Mouse (Mus musculus) megakaryocyte, embryonic 14.5 days (primary cell): ENCODE data around the gene Krt34. TPM values are rescaled to one million over a fixed set of nuclear protein-coding genes. Genes with fewer than 3 reads are reported as not detected.

Experiments used
- H3K27me3 ChIP-seq: replicated peaks from 2 replicates; pipeline ENCODE3; 2012; ENCODE audit warnings: inconsistent platforms
- H3K36me3 ChIP-seq: replicated peaks from 2 replicates; pipeline ENCODE3; 2012; ENCODE audit warnings: low read length, inconsistent platforms, mixed read lengths
- H3K4me1 ChIP-seq: 2 replicates; pipeline ENCODE4 v1.6.1; 2012; ENCODE audit warnings: inconsistent platforms
- H3K4me3 ChIP-seq: replicated peaks from 2 replicates; pipeline ENCODE3; 2012; ENCODE audit warnings: moderate library complexity, mild to moderate bottlenecking, inconsistent platforms
- H3K9me3 ChIP-seq: 2 replicates; pipeline ENCODE4 v1.6.1; 2012; ENCODE audit warnings: inconsistent platforms
- FLI1 ChIP-seq: IDR thresholded peaks from 2 replicates; pipeline ENCODE4 v1.6.1; 2012; ENCODE audit warnings: low read length, inconsistent platforms, mixed read lengths
- GATA1 ChIP-seq: IDR thresholded peaks from 3 replicates; pipeline ENCODE4 v1.6.1; 2012; ENCODE audit warnings: mixed read lengths, low read length, inconsistent platforms, borderline replicate concordance
- polyA plus RNA-seq: library from polyadenylated mRNA; stranded (reverse); fragments of >175 nt; gene quantifications from 2 replicates; pipeline ENCODE4 v1.2.3, GENCODE M21; 2012; ENCODE audit warnings: low replicate concordance; ENCODE audit not compliant: insufficient read depth

The Krt34 gene
- polyA plus RNA-seq, 1 experiment: not detected

DNA sequence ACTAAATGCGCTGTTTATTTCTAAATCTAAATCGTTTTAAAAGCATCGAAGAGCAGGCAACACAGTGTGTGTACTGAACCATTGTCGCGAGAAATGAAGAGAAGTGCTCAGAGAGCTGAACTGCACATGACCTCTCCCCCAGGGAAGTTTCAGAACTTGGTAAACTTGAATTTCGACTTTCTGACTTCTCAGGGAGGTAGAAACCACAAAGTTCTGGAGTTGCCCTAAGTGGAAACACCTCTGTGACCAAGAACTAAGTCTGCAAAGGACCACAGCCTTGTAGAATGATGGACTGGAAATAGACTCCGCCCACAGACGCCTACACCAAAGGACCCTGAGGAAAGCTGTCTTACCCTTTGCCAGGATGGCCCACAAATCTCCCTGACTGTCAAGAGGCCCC lies 35.4 kb downstream of the Krt34 start:
- Histone ChIP-seq H3K36me3 (no peaks in the 10 kb centered on the region), H3K4me1 (no peaks in the 10 kb centered on the region), H3K9me3 (peaks cover 3% of the 10 kb centered on the region; the same call in 1 of the 2 replicates), H3K4me3 (no peak overlapping the region), H3K27me3 (no peaks in the 10 kb centered on the region)
- TF ChIP-seq GATA1 (no peak), FLI1 (no peak)

DNA sequence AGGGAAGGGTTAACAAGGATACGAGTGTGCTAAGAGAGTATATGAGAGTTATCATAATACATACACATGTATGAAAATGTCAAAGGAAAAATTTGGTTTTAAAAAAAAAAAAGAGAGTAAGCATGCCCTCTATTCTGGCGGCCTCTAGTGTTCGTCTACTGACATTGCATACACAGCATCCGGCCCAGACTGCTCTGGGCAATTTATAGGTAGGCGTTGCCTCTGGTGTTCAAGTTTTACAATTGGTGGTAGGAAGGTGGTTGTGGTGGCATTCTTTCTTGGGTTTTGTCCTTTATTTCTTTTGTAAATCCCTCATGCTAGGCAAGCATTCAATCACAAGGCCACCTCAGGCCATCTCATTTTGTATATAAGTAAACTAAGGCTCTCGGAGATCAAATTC lies 36.5 kb downstream of the Krt34 start:
- H3K36me3 ChIP-seq: no peaks in the 10 kb centered on the region
- H3K4me1 ChIP-seq: no peaks in the 10 kb centered on the region
- H3K9me3 ChIP-seq: peaks cover 3% of the 10 kb centered on the region; the same call in 1 of the 2 replicates
- no peak overlapping the region for H3K4me3 ChIP-seq
- TF ChIP-seq FLI1 (no peak), GATA1 (no peak)
- no peaks in the 10 kb centered on the region for H3K27me3 ChIP-seq

DNA sequence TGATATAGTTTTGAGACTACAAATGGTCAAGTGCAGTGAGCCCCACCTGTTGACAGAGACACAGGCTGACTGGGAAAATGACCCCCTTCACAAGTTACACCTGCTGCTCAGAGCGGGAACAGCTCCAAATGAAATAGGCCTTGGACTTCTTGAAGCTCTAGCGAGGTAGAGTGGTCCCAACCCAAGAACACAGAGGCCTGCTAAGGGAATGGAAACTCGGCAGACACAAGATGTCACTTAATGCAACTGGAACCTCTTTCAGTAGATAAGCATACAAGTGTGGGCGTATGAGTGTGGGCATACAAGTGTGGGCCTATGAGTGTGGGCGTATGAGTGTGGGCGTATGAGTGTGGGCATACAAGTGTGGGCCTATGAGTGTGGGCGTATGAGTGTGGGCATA lies 42.3 kb downstream of the Krt34 start:
- Histone ChIP-seq H3K27me3 (peaks cover 2% of the 10 kb centered on the region), H3K4me1 (no peaks in the 10 kb centered on the region), H3K36me3 (no peaks in the 10 kb centered on the region), H3K9me3 (peaks cover 3% of the 10 kb centered on the region; the same call in 1 of the 2 replicates), H3K4me3 (no peak overlapping the region)
- TF ChIP-seq FLI1 (no peak), GATA1 (no peak)

DNA sequence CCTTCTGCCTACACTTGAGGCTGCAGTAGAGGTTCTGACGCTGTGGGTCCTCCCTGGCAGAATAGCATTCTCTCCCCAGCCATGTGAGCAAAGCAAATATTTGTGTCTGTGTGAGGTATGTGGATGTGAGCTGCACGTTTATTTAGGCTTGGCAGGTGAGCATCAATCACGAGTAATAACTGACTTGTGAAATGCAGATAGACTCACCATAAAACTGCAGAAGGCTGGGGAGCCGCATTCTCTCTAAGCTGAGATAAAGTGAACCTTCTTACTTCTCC lies 47.0 kb downstream of the Krt34 start:
- Histone ChIP-seq H3K9me3 (no peaks in the 10 kb centered on the region), H3K4me3 (no peak overlapping the region), H3K27me3 (peaks cover 15% of the 10 kb centered on the region), H3K4me1 (no peaks in the 10 kb centered on the region), H3K36me3 (no peaks in the 10 kb centered on the region)
- TF ChIP-seq FLI1 (no peak), GATA1 (no peak)

DNA sequence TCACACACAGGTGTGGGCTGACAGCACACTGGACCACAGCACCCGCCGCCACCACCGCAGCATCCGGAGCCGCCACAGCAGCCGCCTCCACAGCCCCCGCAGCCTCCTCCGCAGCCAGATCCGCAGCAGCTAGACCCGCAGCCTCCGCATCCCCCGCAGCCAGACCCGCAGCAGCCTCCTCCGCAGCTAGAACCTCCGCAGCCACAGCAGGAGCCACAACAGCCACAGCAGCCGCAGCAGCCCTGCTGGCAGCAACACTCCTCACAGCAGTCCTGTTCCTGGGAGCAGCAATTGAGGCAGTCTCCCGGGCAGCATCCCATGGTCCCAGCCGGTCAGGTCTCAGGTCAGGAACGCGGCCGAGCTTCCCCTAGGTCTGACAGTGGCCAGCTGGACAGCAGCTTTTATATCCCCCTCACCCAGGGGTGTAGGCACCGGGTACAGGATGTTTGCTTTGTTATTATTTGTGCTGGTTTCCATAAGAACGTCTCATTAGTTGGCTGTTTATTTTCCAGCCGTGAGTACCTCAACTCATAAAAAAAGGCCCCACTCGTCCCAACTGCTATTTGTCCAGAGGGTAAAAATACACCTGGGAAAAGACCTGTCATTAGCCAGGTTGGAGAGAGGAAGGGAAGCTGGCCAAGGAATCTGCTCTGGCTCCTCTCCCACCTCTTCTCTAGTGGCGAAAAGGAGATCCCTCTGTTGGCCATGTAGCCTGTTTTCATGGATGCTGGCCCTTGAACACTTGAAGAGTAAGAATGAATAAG lies 47.6 kb downstream of the Krt34 start, which contains the start of gene Krtap17-1:
Gene Krtap17-1, minus strand, starts transcription at position 375 of the 764 bp plus-strand sequence.
- no peak for TF ChIP-seq GATA1
- TF ChIP-seq FLI1: no peak
- Histone ChIP-seq H3K27me3 (peaks cover 15% of the 10 kb centered on the region), H3K4me1 (no peaks in the 10 kb centered on the region), H3K4me3 (no peak within 1 kb of the TSS), H3K36me3 (no peaks in the 10 kb centered on the region), H3K9me3 (no peaks in the 10 kb centered on the region)

DNA sequence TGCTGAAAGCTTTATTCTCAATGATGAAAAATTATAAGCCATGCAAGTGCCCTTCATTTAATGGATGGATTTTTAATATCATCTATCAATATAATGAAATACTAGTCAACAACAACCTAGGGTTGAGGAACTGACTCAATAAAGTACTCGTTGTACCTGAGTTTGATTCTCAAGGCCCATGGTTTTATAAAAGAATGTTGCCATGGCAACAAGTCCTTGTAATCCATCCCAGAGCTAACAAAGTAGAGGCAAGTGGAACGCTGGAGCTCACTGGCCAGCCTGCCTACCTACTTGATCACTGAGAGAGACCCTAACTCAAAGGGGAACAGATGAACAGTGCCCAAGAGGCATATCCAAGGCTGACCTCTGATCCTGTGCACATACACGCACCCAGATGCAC lies 50.8 kb downstream of the Krt34 start:
- Histone ChIP-seq H3K4me1 (no peaks in the 10 kb centered on the region; the same call in 1 of the 2 replicates), H3K4me3 (no peak overlapping the region), H3K9me3 (no peaks in the 10 kb centered on the region), H3K36me3 (no peaks in the 10 kb centered on the region), H3K27me3 (peaks cover 17% of the 10 kb centered on the region)
- no peak for TF ChIP-seq FLI1
- no peak for TF ChIP-seq GATA1

DNA sequence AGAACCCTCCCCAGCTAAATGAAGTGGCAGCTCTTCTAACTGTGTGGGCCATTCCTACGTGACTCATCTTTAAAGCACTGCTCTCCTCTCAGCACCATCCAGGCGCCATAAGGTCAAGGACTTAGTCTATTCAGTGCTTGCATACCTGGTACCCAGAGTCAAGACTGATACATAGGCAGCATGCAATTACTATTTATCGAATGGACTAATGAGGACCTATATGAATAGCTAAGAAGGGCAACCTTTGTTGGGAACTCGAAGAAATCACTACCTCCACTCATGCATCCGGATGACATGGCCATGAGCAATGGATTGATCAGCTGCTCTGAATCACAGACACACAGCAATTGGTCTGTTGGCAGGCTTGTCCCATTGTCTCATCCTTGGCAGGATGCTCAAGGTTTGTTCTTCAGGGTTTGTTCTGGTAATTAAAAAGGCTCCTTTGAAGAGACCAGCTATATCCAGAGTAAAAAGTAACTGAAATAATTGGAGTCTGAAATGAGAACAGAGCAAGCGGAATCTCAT lies 51.4 kb downstream of the Krt34 start:
- H3K4me1 ChIP-seq: no peaks in the 10 kb centered on the region; the same call in 1 of the 2 replicates
- H3K9me3 ChIP-seq: no peaks in the 10 kb centered on the region
- H3K27me3 ChIP-seq: peaks cover 17% of the 10 kb centered on the region
- no peaks in the 10 kb centered on the region for H3K36me3 ChIP-seq
- no peak overlapping the region for H3K4me3 ChIP-seq
- TF ChIP-seq GATA1 (no peak), FLI1 (no peak)

DNA sequence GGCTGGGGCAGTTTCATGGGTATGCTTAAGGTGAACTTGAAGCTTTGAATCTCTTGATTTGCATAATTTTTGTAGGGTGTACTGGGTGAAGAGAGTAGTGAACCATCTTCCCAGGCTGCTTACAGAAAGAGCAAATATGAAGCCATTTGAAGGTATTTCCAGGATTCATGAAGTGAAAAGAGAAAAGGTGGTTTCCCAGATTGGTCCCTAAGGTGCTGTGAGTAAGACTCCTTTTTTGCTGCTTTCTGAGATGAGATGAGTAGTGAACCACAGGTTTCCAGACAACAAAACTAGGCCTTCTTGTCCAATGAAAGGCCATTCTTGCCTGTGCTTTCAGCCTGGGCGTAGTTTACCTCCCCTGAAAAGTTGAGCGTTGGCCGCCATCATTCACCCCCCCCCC lies 52.8 kb downstream of the Krt34 start:
- no peaks in the 10 kb centered on the region for H3K9me3 ChIP-seq
- H3K27me3 ChIP-seq: peaks cover 10% of the 10 kb centered on the region
- H3K36me3 ChIP-seq: no peaks in the 10 kb centered on the region
- no peaks in the 10 kb centered on the region; the same call in 1 of the 2 replicates for H3K4me1 ChIP-seq
- TF ChIP-seq GATA1: no peak
- TF ChIP-seq FLI1: no peak
- H3K4me3 ChIP-seq: no peak overlapping the region

Other genes starting within 250 kb of the Krt34 start
- gene Gm11596, start 248.1 kb downstream of the Krt34 start, polyA plus RNA-seq: not detected in 2 replicates
- not detected in 2 replicates for gene Gm11569, start 242.6 kb downstream of the Krt34 start, polyA plus RNA-seq
- not detected in 2 replicates for gene Gm11554, start 237.1 kb downstream of the Krt34 start, polyA plus RNA-seq
- gene Krtap4-13, start 231.7 kb downstream of the Krt34 start, polyA plus RNA-seq: not detected in 2 replicates
- gene Gm11564, start 225.9 kb downstream of the Krt34 start, polyA plus RNA-seq: not detected in 2 replicates
- not detected in 2 replicates for gene 2300003K06Rik, start 203.5 kb downstream of the Krt34 start, polyA plus RNA-seq
- gene Krtap4-16, start 189.9 kb downstream of the Krt34 start, polyA plus RNA-seq: not detected in 2 replicates
- gene Gm11568, start 183.6 kb downstream of the Krt34 start, polyA plus RNA-seq: not detected in 2 replicates
- not detected in 2 replicates for gene Gm11559, start 177.1 kb downstream of the Krt34 start, polyA plus RNA-seq
- not detected in 2 replicates for gene Krtap9-1, start 168.2 kb downstream of the Krt34 start, polyA plus RNA-seq
- gene Gm11567, start 162.4 kb downstream of the Krt34 start, polyA plus RNA-seq: not detected in 2 replicates
- not detected in 2 replicates for gene Krtap31-1, start 133.6 kb downstream of the Krt34 start, polyA plus RNA-seq
- not detected in 2 replicates for gene Gm11565, start 126.8 kb downstream of the Krt34 start, polyA plus RNA-seq
- gene Krtap31-2, start 105.3 kb downstream of the Krt34 start, polyA plus RNA-seq: not detected in 2 replicates
- gene Krtap9-5, start 93.1 kb downstream of the Krt34 start, polyA plus RNA-seq: not detected in 2 replicates
- gene Krtap29-1, start 62.5 kb downstream of the Krt34 start, polyA plus RNA-seq: not detected in 2 replicates
- not detected in 2 replicates for gene Krtap16-1, start 55.0 kb downstream of the Krt34 start, polyA plus RNA-seq
- not detected in 2 replicates for gene Krtap17-1, start 47.6 kb downstream of the Krt34 start, polyA plus RNA-seq
- gene Krt33a, start 25.3 kb downstream of the Krt34 start, polyA plus RNA-seq: not detected in 2 replicates
- not detected in 2 replicates for gene Krt33b, start 11.7 kb downstream of the Krt34 start, polyA plus RNA-seq
- gene Krt31, start 9.0 kb upstream of the Krt34 start, polyA plus RNA-seq: not detected in 2 replicates
- gene Krt32, start 46.7 kb upstream of the Krt34 start, polyA plus RNA-seq: not detected in 2 replicates
- not detected in 2 replicates for gene Krt35, start 54.7 kb upstream of the Krt34 start, polyA plus RNA-seq
- gene Krt36, start 64.1 kb upstream of the Krt34 start, polyA plus RNA-seq: not detected in 2 replicates
- not detected in 2 replicates for gene Krt13, start 80.0 kb upstream of the Krt34 start, polyA plus RNA-seq
- gene Krt15, start 94.4 kb upstream of the Krt34 start, polyA plus RNA-seq: not detected in 2 replicates
- not detected in 2 replicates for gene Krt19, start 107.1 kb upstream of the Krt34 start, polyA plus RNA-seq
- not detected in 2 replicates for gene Krt9, start 151.7 kb upstream of the Krt34 start, polyA plus RNA-seq
- 1.2 TPM in 1 of 2 replicates, not detected in the other for gene Krt14, start 166.0 kb upstream of the Krt34 start, polyA plus RNA-seq
- gene Krt16, start 207.3 kb upstream of the Krt34 start, polyA plus RNA-seq: not detected in 2 replicates
- 0.08 and 2.6 TPM in 2 replicates for gene Krt17, start 219.5 kb upstream of the Krt34 start, polyA plus RNA-seq
- not detected in 2 replicates for gene Krt42, start 228.3 kb upstream of the Krt34 start, polyA plus RNA-seq